Mouse (Mus musculus): Measurements from ENCODE around the gene Myh8. TPM values are rescaled to one million over a fixed set of nuclear protein-coding genes. Genes with fewer than 3 reads are reported as not detected.

Myh8 gene
- total RNA-seq, 4 experiments from 2014 or later = 0.08 to 0.16 (median 0.09) TPM

Other genes starting within 250 kb of the Myh8 start
- gene Adprm, start 224.5 kb upstream of the Myh8 start, total RNA-seq (2022) = 10 to 100 TPM in 3 of 4 experiments, 1 to 10 TPM in 1; 9.8 to 13.1 (median 11.5) TPM
- 10 to 100 TPM; 20.7 to 25.9 (median 23.3) TPM for gene Sco1, start 224.5 kb upstream of the Myh8 start, total RNA-seq (2022)
- gene Myh3, start 198.8 kb upstream of the Myh8 start, total RNA-seq (2022) = under 1 TPM in 2 of 4 experiments, not detected in 2; 0.03 TPM
- gene Myh2, start 106.1 kb upstream of the Myh8 start, total RNA-seq (2022) = under 1 TPM; 0.29 to 0.47 (median 0.35) TPM
- gene Myh1, start 77.1 kb upstream of the Myh8 start, total RNA-seq (2022) = 1 to 10 TPM in 1 of 4 experiments, under 1 TPM in 3; 0.29 to 1.2 (median 0.54) TPM
- 10 to 100 TPM in 1 of 4 experiments, 1 to 10 TPM in 3; 5.6 to 10.3 (median 7.0) TPM for gene Myh4, start 39.1 kb upstream of the Myh8 start, total RNA-seq (2022)
- under 1 TPM in 1 of 4 experiments, not detected in 3; 0.47 TPM for gene Myh13, start 44.5 kb downstream of the Myh8 start, total RNA-seq (2022)
- 10 to 100 TPM in 1 of 4 experiments, 1 to 10 TPM in 3; 7.8 to 10.3 (median 8.3) TPM for gene Gas7, start 178.3 kb downstream of the Myh8 start, total RNA-seq (2022)

All from heart, adult 8-10 months (tissue).